Mouse (Mus musculus) heart, adult 2 months (tissue): ENCODE results near the gene 4931440F15Rik.

Experiments used
- CTCF ChIP-seq: fragments of 200-600 bp; IDR thresholded peaks from 2 replicates; pipeline ENCODE4 v1.8.1; 2022; ENCODE audit warnings: antibody characterized with exemption, mild to moderate bottlenecking, moderate library complexity
- EP300 ChIP-seq: fragments of 200-500 bp; IDR thresholded peaks from 2 replicates; pipeline ENCODE4 v1.6.1; 2011; ENCODE audit warnings: low read depth, low read length, control low read depth; ENCODE audit not compliant: insufficient read depth
- POLR2A ChIP-seq: fragments of 200-500 bp; IDR thresholded peaks from 2 replicates; pipeline ENCODE4 v1.6.1; 2011; ENCODE audit warnings: mild to moderate bottlenecking, low read depth, low read length, control low read depth; ENCODE audit not compliant: insufficient read depth

GRCm38 (mm10) chr11:29794475-29794874 lies 31.0 kb downstream of the 4931440F15Rik start:
- no peak for TF ChIP-seq CTCF
- no peak for TF ChIP-seq POLR2A
- no peak for TF ChIP-seq EP300
